Mouse (Mus musculus) liver, adult 2 months (tissue): ENCODE results near the gene Sgo2b.

ENCODE experiments used
- CTCF ChIP-seq: fragments of 200-500 bp; IDR thresholded peaks from 2 replicates; pipeline ENCODE4 v1.5.1; 2011; ENCODE audit warnings: low read depth, low read length, control low read depth
- POLR2A ChIP-seq: fragments of 200-500 bp; IDR thresholded peaks from 2 replicates; pipeline ENCODE4 v1.6.1; 2011; ENCODE audit warnings: low read length, control low read depth; ENCODE audit not compliant: insufficient read depth; ENCODE audit errors: extremely low read depth

GRCm38 (mm10) chr8:63951626-63952377 lies at the start of gene Sgo2b:
- TF ChIP-seq POLR2A = no peak
- no peak for TF ChIP-seq CTCF
